Mouse (Mus musculus) lung, adult 2 months (tissue): ENCODE measurements around the gene Cacna2d1.

Experiments
- CTCF ChIP-seq: fragments of 200-500 bp; IDR thresholded peaks from 2 replicates; pipeline ENCODE4 v1.5.1; 2011; ENCODE audit warnings: mild to moderate bottlenecking, low read length, control low read depth; ENCODE audit not compliant: insufficient read depth
- POLR2A ChIP-seq: fragments of 200-500 bp; IDR thresholded peaks from 2 replicates; pipeline ENCODE4 v1.6.1; 2011; ENCODE audit warnings: low read depth, mild to moderate bottlenecking, control low read depth, low read length, borderline replicate concordance; ENCODE audit errors: extremely low read depth

GRCm38 (mm10) chr5:16136839-16137238 is 202.3 kb downstream of the Cacna2d1 start:
- TF ChIP-seq POLR2A (no peak), CTCF (no peak)
